Mouse (Mus musculus): ENCODE measurements around the gene Npr2.

The Npr2 gene

GRCm38 (mm10) chr4:43629106-43629817 is 2.5 kb upstream of the Npr2 start:
- DNase-seq, result peak; percentile 66 to 68

- peak; percentile 91 to 94 for DNase-seq
These were observed 1.6 kb upstream of the Npr2 start for GRCm38 (mm10) chr4:43630030-43630581.

GRCm38 (mm10) chr4:43630671-43631045 is 1.1 kb upstream of the Npr2 start:
- peak in 1 of 2 experiments; percentile 37 for DNase-seq

GRCm38 (mm10) chr4:43631956-43632920 is 503 bp downstream of the Npr2 start:
- DNase-seq, result peak; percentile 55 to 59

GRCm38 (mm10) chr4:43633296-43633695 is 1.6 kb downstream of the Npr2 start:
- peak in 1 of 2 experiments; percentile 10 for DNase-seq

- no peak for DNase-seq
These were observed 2.0 kb downstream of the Npr2 start for GRCm38 (mm10) chr4:43633736-43634135.

GRCm38 (mm10) chr4:43634621-43635374 is 3.1 kb downstream of the Npr2 start:
- DNase-seq, result no peak

GRCm38 (mm10) chr4:43636751-43637150 is 5.0 kb downstream of the Npr2 start:
- no peak for DNase-seq

- DNase-seq, result no peak
These were observed 8.3 kb downstream of the Npr2 start for GRCm38 (mm10) chr4:43640076-43640475.

GRCm38 (mm10) chr4:43640491-43640890 is 8.8 kb downstream of the Npr2 start:
- DNase-seq, result no peak

- no peak for DNase-seq
These were observed 18.0 kb downstream of the Npr2 start for GRCm38 (mm10) chr4:43649783-43650182.

GRCm38 (mm10) chr4:43652726-43653125 is 21.0 kb downstream of the Npr2 start:
- no peak for DNase-seq

- DNase-seq, result no peak
These were observed 21.7 kb downstream of the Npr2 start, which contains the start of gene Spag8 for GRCm38 (mm10) chr4:43653161-43654015. Gene Spag8 (minus strand): TSS chr4:43653594.

GRCm38 (mm10) chr4:43655656-43656338 is 24.1 kb downstream of the Npr2 start:
- no peak for DNase-seq

GRCm38 (mm10) chr4:43656339-43657109 is 24.8 kb downstream of the Npr2 start, which contains the start of gene Hint2:
Gene Hint2 (minus strand): TSS chr4:43656466.
- peak; percentile 97 for DNase-seq

GRCm38 (mm10) chr4:43657146-43657545 is 25.4 kb downstream of the Npr2 start:
- no peak for DNase-seq

GRCm38 (mm10) chr4:43666412-43666811 is 34.7 kb downstream of the Npr2 start:
- DNase-seq, result peak in 1 of 2 experiments; percentile 50

GRCm38 (mm10) chr4:43668782-43669427 is 37.2 kb downstream of the Npr2 start, which contains the start of the genes Tmem8b and Fam221b:
Gene Tmem8b (plus strand): TSS chr4:43668971.
Gene Fam221b (minus strand): TSS chr4:43669145.
- DNase-seq, result peak; percentile 96 to 97

- peak in 1 of 2 experiments; percentile 76 for DNase-seq
These were observed 37.7 kb downstream of the Npr2 start for GRCm38 (mm10) chr4:43669428-43669794.

Data from cerebellum, postnatal 14 days (tissue).